Mouse (Mus musculus): ENCODE measurements at regions not wholly inside any gene's neighbourhood (a gene's known extent, or its start where the extent isn't known, plus 50 kb on each side); places are given as distances from the start of the nearest gene placed in this dataset.
"Not testable (repeated sequence)": the region's sequence is repeated elsewhere in the genome, so short reads cannot be mapped to it uniquely, and the experiment has no call there.

- DNase-seq, result no peak
These were observed 50.9 kb upstream of the Cpne4 start for GRCm38 (mm10) chr9:104496220-104496619.

- no peak for DNase-seq
These were observed 56.4 kb upstream of the Cpne4 start for GRCm38 (mm10) chr9:104490696-104491095.

- DNase-seq, result no peak
These were observed 57.7 kb upstream of the Cpne4 start for GRCm38 (mm10) chr9:104489383-104489782.

GRCm38 (mm10) chr9:104482440-104482839 lies 64.6 kb upstream of the Cpne4 start:
- DNase-seq, result no peak

GRCm38 (mm10) chr9:104480683-104481082 lies 66.4 kb upstream of the Cpne4 start:
- DNase-seq, result peak in 1 of 2 experiments; percentile 7

GRCm38 (mm10) chr9:104474831-104475230 lies 72.3 kb upstream of the Cpne4 start:
- DNase-seq, result no peak

- peak; percentile 69 to 75 for DNase-seq
These were observed 79.8 kb upstream of the Cpne4 start for GRCm38 (mm10) chr9:104467238-104467637.

- peak; percentile 18 to 57 for DNase-seq
These were observed 83.4 kb upstream of the Cpne4 start for GRCm38 (mm10) chr9:104463701-104464100.

GRCm38 (mm10) chr9:104460133-104460532 lies 87.0 kb upstream of the Cpne4 start:
- no peak for DNase-seq

- peak in 1 of 2 experiments; percentile 15 for DNase-seq
These were observed 89.5 kb upstream of the Cpne4 start for GRCm38 (mm10) chr9:104457635-104458034.

GRCm38 (mm10) chr9:104448577-104449165 lies 98.4 kb upstream of the Cpne4 start:
- DNase-seq, result no peak

- peak; percentile 25 to 35 for DNase-seq
These were observed 102.2 kb upstream of the Cpne4 start for GRCm38 (mm10) chr9:104444906-104445305.

- DNase-seq, result peak; percentile 46 to 69
These were observed 103.8 kb upstream of the Cpne4 start for GRCm38 (mm10) chr9:104443236-104443635.

- DNase-seq, result no peak
These were observed 75.5 kb upstream of the Acpp start for GRCm38 (mm10) chr9:104413021-104413420.

- DNase-seq, result peak; percentile 15 to 28
These were observed 72.7 kb upstream of the Acpp start for GRCm38 (mm10) chr9:104410211-104410610.

GRCm38 (mm10) chr9:104409381-104409780 lies 71.8 kb upstream of the Acpp start:
- no peak for DNase-seq

- no peak for DNase-seq
These were observed 71.2 kb upstream of the Acpp start for GRCm38 (mm10) chr9:104408571-104409294.

GRCm38 (mm10) chr9:104407559-104408376 lies 70.2 kb upstream of the Acpp start:
- peak; percentile 18 to 46 for DNase-seq

GRCm38 (mm10) chr9:104407011-104407410 lies 69.5 kb upstream of the Acpp start:
- no peak for DNase-seq

- no peak for DNase-seq
These were observed 68.9 kb upstream of the Acpp start for GRCm38 (mm10) chr9:104406491-104406890.

- no peak for DNase-seq
These were observed 66.3 kb upstream of the Acpp start for GRCm38 (mm10) chr9:104403863-104404262.

GRCm38 (mm10) chr9:104401673-104402072 lies 64.1 kb upstream of the Acpp start:
- no peak for DNase-seq

- DNase-seq, result no peak
These were observed 62.4 kb upstream of the Acpp start for GRCm38 (mm10) chr9:104399927-104400326.

GRCm38 (mm10) chr9:104398484-104398883 lies 60.9 kb upstream of the Acpp start:
- not testable (repeated sequence) for DNase-seq

Data from lung, adult 18-20 months (tissue).